Mouse (Mus musculus) heart, adult 2 months (tissue): ENCODE measurements around the gene Gm28539. TPM values are rescaled to one million over a fixed set of nuclear protein-coding genes. Genes with fewer than 3 reads are reported as not detected.

Experiments used
- DNase-seq, 2 experiments: peaks; one replicate each; pipeline ENCODE4 v3.0.0; 2021
- H3K27ac ChIP-seq: fragments of 200-600 bp; 2 replicates; pipeline ENCODE4 v1.8.1; 2022
- H3K27me3 ChIP-seq: fragments of 200-500 bp; 2 replicates; pipeline ENCODE4 v1.6.1; 2012; ENCODE audit warnings: mild to moderate bottlenecking, low read length, inconsistent platforms, mixed read lengths; ENCODE audit not compliant: control insufficient read depth, insufficient read depth
- H3K36me3 ChIP-seq: fragments of 200-500 bp; 2 replicates; pipeline ENCODE4 v1.6.1; 2012; ENCODE audit warnings: low read length, inconsistent platforms; ENCODE audit not compliant: control insufficient read depth, insufficient read depth
- H3K4me1 ChIP-seq: fragments of 200-500 bp; 2 replicates; pipeline ENCODE4 v1.6.1; 2011; ENCODE audit warnings: low read length; ENCODE audit not compliant: control insufficient read depth, insufficient read depth
- H3K4me3 ChIP-seq: fragments of 200-600 bp; 2 replicates; pipeline ENCODE4 v1.8.1; 2022
- H3K79me2 ChIP-seq: fragments of 200-500 bp; replicated peaks from 2 replicates; pipeline ENCODE4 v1.6.1; 2012; ENCODE audit warnings: mild to moderate bottlenecking, inconsistent platforms, low read length, moderate library complexity, mixed read lengths; ENCODE audit not compliant: control insufficient read depth, insufficient read depth
- H3K9ac ChIP-seq: fragments of 200-500 bp; 2 replicates; pipeline ENCODE4 v1.6.1; 2012; ENCODE audit warnings: low read depth, mild to moderate bottlenecking, control low read depth, inconsistent platforms, low read length, mixed read lengths
- CTCF ChIP-seq: fragments of 200-600 bp; IDR thresholded peaks from 2 replicates; pipeline ENCODE4 v1.8.1; 2022; ENCODE audit warnings: antibody characterized with exemption, mild to moderate bottlenecking, moderate library complexity
- EP300 ChIP-seq: fragments of 200-500 bp; IDR thresholded peaks from 2 replicates; pipeline ENCODE4 v1.6.1; 2011; ENCODE audit warnings: low read depth, low read length, control low read depth; ENCODE audit not compliant: insufficient read depth
- POLR2A ChIP-seq: fragments of 200-500 bp; IDR thresholded peaks from 2 replicates; pipeline ENCODE4 v1.6.1; 2011; ENCODE audit warnings: mild to moderate bottlenecking, low read depth, low read length, control low read depth; ENCODE audit not compliant: insufficient read depth
- WGBS: fragments of 180-500 bp; shearing (Covaris S2); methylation state at CpG from one replicate; pipeline ENCODE4 v1.1.7; 2018; 5-methylcytosine and 5-hydroxymethylcytosine counted together
- intact Hi-C: fragments of 180-260 bp; cut with DNase I; formaldehyde crosslinking; loops from one replicate; pipeline ENCODE4 v1.15.1; 2025
- polyA plus RNA-seq: library from polyadenylated mRNA; depleted of rRNA; stranded (reverse); fragments of >200 nt; gene quantifications from 2 replicates; pipeline ENCODE4 v1.2.3, GENCODE M21; 2012
- total RNA-seq, 2 experiments: library from RNA; stranded (reverse); gene quantifications; 2 replicates each; pipeline ENCODE4 v1.2.3; 2021

Gm28539 gene
- total and polyA plus RNA-seq, 3 experiments: 1.3 TPM; not detected in 2

- Histone ChIP-seq H3K4me3 (no peak overlapping the region), H3K79me2 (no peaks in the 10 kb centered on the region), H3K4me1 (no peaks in the 10 kb centered on the region), H3K36me3 (peaks cover 2% of the 10 kb centered on the region), H3K9ac (no peak overlapping the region), H3K27ac (no peak overlapping the region), H3K27me3 (no peaks in the 10 kb centered on the region)
- WGBS: 85% methylated on average over 5 of the region's 5 CpGs
- no peak for TF ChIP-seq POLR2A
- no peak for TF ChIP-seq CTCF
- TF ChIP-seq EP300: no peak
- intact Hi-C loops: no loop called here
- no peak for DNase-seq
Measured at GRCm38 (mm10) chr16:18938321-18939082, 102.1 kb downstream of the Gm28539 start.

DNA sequence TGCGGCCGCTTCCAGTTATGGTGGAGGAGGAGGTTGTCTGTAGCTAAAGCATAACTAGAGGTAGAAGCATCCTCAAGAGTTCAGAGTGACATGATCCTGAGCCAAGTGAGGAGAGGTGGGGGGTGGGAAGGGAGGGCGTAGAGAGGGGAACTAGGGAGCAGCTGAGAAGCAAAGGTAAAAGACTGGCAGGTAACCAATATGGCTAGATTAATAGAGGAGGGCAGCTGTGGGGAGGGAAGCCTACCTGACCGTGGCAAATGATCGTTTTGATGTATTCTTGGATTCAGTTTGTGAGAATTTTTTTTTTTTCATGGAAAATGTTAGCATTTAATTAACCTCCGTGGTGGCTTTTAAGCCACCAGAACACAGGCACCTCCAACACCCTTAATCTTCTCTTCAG, 107.5 kb downstream of the Gm28539 start:
- TF ChIP-seq EP300 (no peak), POLR2A (no peak), CTCF (no peak)
- WGBS: 89% methylated on average over 6 of the region's 6 CpGs
- DNase-seq: no peak
- H3K27ac ChIP-seq: no peak overlapping the region
- H3K27me3 ChIP-seq: no peaks in the 10 kb centered on the region
- no peak overlapping the region for H3K4me3 ChIP-seq
- intact Hi-C loops: no loop called here
- H3K36me3 ChIP-seq: no peaks in the 10 kb centered on the region; the same call in 1 of the 2 replicates
- H3K9ac ChIP-seq: no peak overlapping the region
- H3K4me1 ChIP-seq: no peaks in the 10 kb centered on the region
- no peaks in the 10 kb centered on the region for H3K79me2 ChIP-seq

- WGBS: 94% methylated on average over 9 of the region's 9 CpGs
- no peak overlapping the region for H3K9ac ChIP-seq
- H3K4me1 ChIP-seq: no peaks in the 10 kb centered on the region
- H3K4me3 ChIP-seq: no peak overlapping the region
- intact Hi-C loops: no loop called here
- no peaks in the 10 kb centered on the region for H3K27me3 ChIP-seq
- H3K27ac ChIP-seq: no peak overlapping the region
- no peaks in the 10 kb centered on the region; the same call in 1 of the 2 replicates for H3K36me3 ChIP-seq
- no peak for DNase-seq
- TF ChIP-seq EP300 (no peak), POLR2A (no peak), CTCF (no peak)
- no peaks in the 10 kb centered on the region for H3K79me2 ChIP-seq
Measured at GRCm38 (mm10) chr16:18948941-18949340, 112.6 kb downstream of the Gm28539 start.

DNA sequence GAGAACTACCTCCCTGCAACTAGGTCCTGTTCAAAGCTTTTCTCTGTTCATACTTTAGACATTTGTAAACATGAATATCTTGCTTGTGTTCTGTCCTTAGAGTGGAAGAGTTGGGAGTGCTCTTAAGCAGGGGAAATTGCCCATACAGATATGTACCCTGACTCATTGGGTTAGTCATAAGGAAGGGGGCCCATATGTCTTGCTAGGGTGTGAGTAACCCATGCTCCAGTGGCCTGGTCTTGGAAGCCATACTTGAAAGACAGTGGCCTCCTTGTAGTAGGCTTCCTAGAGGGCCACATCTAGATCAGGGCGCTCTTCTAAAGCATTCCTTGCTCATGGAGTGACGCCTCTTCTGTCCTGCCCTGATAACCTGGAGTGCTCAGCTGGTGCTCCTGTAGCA, 114.0 kb downstream of the Gm28539 start:
- no peak for DNase-seq
- Histone ChIP-seq H3K4me3 (no peak overlapping the region), H3K4me1 (no peaks in the 10 kb centered on the region), H3K27ac (no peak overlapping the region), H3K27me3 (no peaks in the 10 kb centered on the region), H3K79me2 (no peaks in the 10 kb centered on the region), H3K36me3 (no peaks in the 10 kb centered on the region; the same call in 1 of the 2 replicates), H3K9ac (no peak overlapping the region)
- TF ChIP-seq EP300 (no peak), CTCF (no peak)
- intact Hi-C loops: no loop called here
- 92% methylated on average over 2 of the region's 2 CpGs for WGBS

GRCm38 (mm10) chr16:18952813-18953212, 116.4 kb downstream of the Gm28539 start:
- Histone ChIP-seq H3K4me3 (no peak overlapping the region), H3K79me2 (no peaks in the 10 kb centered on the region), H3K27ac (no peak overlapping the region), H3K9ac (no peak overlapping the region), H3K36me3 (no peaks in the 10 kb centered on the region), H3K4me1 (no peaks in the 10 kb centered on the region), H3K27me3 (no peaks in the 10 kb centered on the region)
- TF ChIP-seq CTCF (no peak), EP300 (no peak), POLR2A (no peak)
- DNase-seq: no peak
- intact Hi-C loops: no loop called here

DNA sequence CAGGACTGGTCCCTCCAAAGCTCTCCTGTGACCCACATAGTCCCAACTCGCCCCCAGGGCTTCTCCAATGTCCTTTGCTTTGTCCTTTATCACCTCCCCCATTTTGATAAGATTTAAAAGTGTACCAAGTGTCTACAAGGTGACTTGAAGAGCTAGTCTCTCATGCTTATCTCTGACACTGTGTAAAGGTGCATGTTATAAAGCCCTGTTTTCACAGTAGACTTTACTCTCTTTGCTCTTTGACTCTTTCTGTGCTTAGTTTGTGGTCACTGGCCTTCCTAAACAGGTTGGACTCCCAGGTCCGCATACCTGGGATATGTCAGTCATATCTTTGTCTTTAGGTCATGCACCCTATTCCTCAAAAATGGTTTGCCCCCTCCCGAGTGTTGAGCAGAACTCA, 118.7 kb downstream of the Gm28539 start:
- intact Hi-C loops: no loop called here
- H3K36me3 ChIP-seq: no peaks in the 10 kb centered on the region
- WGBS: 80% methylated on average over 3 of the region's 3 CpGs

More for the DNA sequence above, 118.7 kb downstream of the Gm28539 start:
- Histone ChIP-seq H3K4me1 (no peaks in the 10 kb centered on the region), H3K4me3 (no peak overlapping the region), H3K27ac (no peak overlapping the region), H3K9ac (no peak overlapping the region), H3K79me2 (no peaks in the 10 kb centered on the region), H3K27me3 (no peaks in the 10 kb centered on the region)
- no peak for DNase-seq
- TF ChIP-seq CTCF: no peak
